Mouse (Mus musculus) myocyte (in vitro differentiated cells): ENCODE data around the gene Gas2l2. TPM values are rescaled to one million over a fixed set of nuclear protein-coding genes. Genes with fewer than 3 reads are reported as not detected.

Experiments used
- H3K27me3 ChIP-seq: one replicate; pipeline ENCODE4 v1.6.1; 2011; ENCODE audit not compliant: control insufficient read depth, insufficient read depth, insufficient read length
- H3K36me3 ChIP-seq: one replicate; pipeline ENCODE4 v1.6.1; 2011; ENCODE audit not compliant: control insufficient read depth, insufficient read depth
- H3K4me2 ChIP-seq: one replicate; pipeline ENCODE4 v1.6.1; 2011; ENCODE audit warnings: low read depth, control low read depth
- H3K4me3 ChIP-seq: one replicate; pipeline ENCODE4 v1.5.1; 2011; ENCODE audit warnings: mild to moderate bottlenecking, control low read depth, moderate library complexity
- H3K79me2 ChIP-seq: one replicate; pipeline ENCODE4 v1.6.1; 2011; ENCODE audit not compliant: control insufficient read depth, insufficient read depth
- H3ac ChIP-seq: one replicate; pipeline ENCODE4 v1.6.1; 2011; ENCODE audit not compliant: control insufficient read depth, insufficient read length
- CEBPB ChIP-seq: IDR thresholded peaks from 2 replicates; pipeline ENCODE4 v1.6.1; 2011; ENCODE audit warnings: mild to moderate bottlenecking, moderate library complexity; ENCODE audit not compliant: poor library complexity, insufficient read depth, severe bottlenecking
- E2F4 ChIP-seq: IDR thresholded peaks from one replicate; pipeline ENCODE4 v1.6.1; 2011; ENCODE audit warnings: mild to moderate bottlenecking, control low read depth, moderate library complexity; ENCODE audit not compliant: insufficient read depth
- MAX ChIP-seq: IDR thresholded peaks from one replicate; pipeline ENCODE4 v1.6.1; 2011; ENCODE audit warnings: low read depth, mild to moderate bottlenecking, control low read depth
- MYOD1 ChIP-seq, 3 experiments: IDR thresholded peaks; one replicate each; pipeline ENCODE4 v1.6.1; 2011; ENCODE audit warnings: control low read depth in 2 of 3, low read depth in 2 of 3, mild to moderate bottlenecking in 2 of 3, moderate library complexity in 1 of 3; ENCODE audit not compliant: insufficient read length in 2 of 3, control insufficient read depth in 1 of 3
- MYOG ChIP-seq, 3 experiments: IDR thresholded peaks; one replicate each; pipeline ENCODE4 v1.6.1; 2011; ENCODE audit warnings: control low read depth in 2 of 3, low read depth in 2 of 3, mild to moderate bottlenecking in 2 of 3; ENCODE audit not compliant: insufficient read length in 2 of 3, control insufficient read depth in 1 of 3, insufficient read depth in 1 of 3
- POLR2A ChIP-seq: IDR thresholded peaks from one replicate; pipeline ENCODE4 v1.6.1; 2011; ENCODE audit warnings: low read depth, mild to moderate bottlenecking, control low read depth, moderate library complexity; ENCODE audit not compliant: insufficient read length
- POLR2AphosphoS2 ChIP-seq: IDR thresholded peaks from one replicate; pipeline ENCODE4 v1.6.1; 2011; ENCODE audit warnings: low read depth, control low read depth; ENCODE audit not compliant: insufficient read length
- REST ChIP-seq: IDR thresholded peaks from one replicate; pipeline ENCODE4 v1.6.1; 2011; ENCODE audit warnings: mild to moderate bottlenecking, control low read depth, moderate library complexity; ENCODE audit not compliant: insufficient read depth, insufficient read length
- SRF ChIP-seq: IDR thresholded peaks from one replicate; pipeline ENCODE4 v1.6.1; 2011; ENCODE audit warnings: low read depth; ENCODE audit not compliant: control insufficient read depth, insufficient read length
- TCF12 ChIP-seq: IDR thresholded peaks from one replicate; pipeline ENCODE4 v1.6.1; 2011; ENCODE audit warnings: mild to moderate bottlenecking, control low read depth; ENCODE audit not compliant: poor library complexity, insufficient read depth, severe bottlenecking
- TCF3 ChIP-seq: IDR thresholded peaks from one replicate; pipeline ENCODE4 v1.6.1; 2011; ENCODE audit warnings: low read depth, control low read depth; ENCODE audit not compliant: insufficient read length
- USF1 ChIP-seq: IDR thresholded peaks from one replicate; pipeline ENCODE4 v1.6.1; 2011; ENCODE audit warnings: low read depth, mild to moderate bottlenecking, control low read depth, moderate library complexity
- polyA plus RNA-seq: library from polyadenylated mRNA; unstranded; fragments of >200 nt; fragmentation: generic; extraction: Trizol; gene quantifications from one replicate; pipeline ENCODE4 v1.2.1, GENCODE M21; 2012; ENCODE audit warnings: missing spikeins

Gas2l2 gene
- polyA plus RNA-seq, 1 experiment = not detected

- Histone ChIP-seq H3K4me2 (no peak overlapping the region), H3K36me3 (peaks cover 26% of the 10 kb centered on the region), H3K79me2 (no peaks in the 10 kb centered on the region), H3K4me3 (no peak overlapping the region), H3ac (no peak overlapping the region), H3K27me3 (no peaks in the 10 kb centered on the region)
- TF ChIP-seq POLR2A = no peak
- TF ChIP-seq MAX = no peak
- no peak for TF ChIP-seq CEBPB
Measured at GRCm38 (mm10) chr11:83403787-83404186, 25.5 kb downstream of the Gas2l2 start.

DNA sequence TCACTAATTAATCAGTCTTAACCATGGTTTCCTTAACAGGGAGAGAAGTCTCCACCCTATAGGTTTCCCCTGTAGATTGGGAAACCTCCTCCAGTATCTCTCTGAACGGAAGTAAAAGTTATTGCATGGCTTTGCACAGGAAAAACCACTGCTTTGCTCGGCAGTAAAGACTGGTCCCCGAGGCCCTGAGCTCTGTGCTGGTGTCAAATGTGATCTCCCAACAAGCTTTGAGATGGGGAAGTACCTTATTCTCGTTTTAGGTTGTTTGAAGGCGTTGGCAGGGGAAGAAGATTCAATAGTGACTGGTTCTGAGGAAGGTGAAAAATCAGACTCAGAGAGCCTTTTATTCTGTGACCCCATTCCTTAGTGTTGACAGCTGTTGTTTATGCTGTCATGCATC, 30.5 kb downstream of the Gas2l2 start:
- Histone ChIP-seq H3K4me2 (no peak overlapping the region), H3K27me3 (no peaks in the 10 kb centered on the region), H3K79me2 (no peaks in the 10 kb centered on the region), H3ac (no peak overlapping the region), H3K36me3 (peaks cover 52% of the 10 kb centered on the region), H3K4me3 (no peak overlapping the region)
- no peak for TF ChIP-seq CEBPB
- no peak for TF ChIP-seq MAX
- TF ChIP-seq POLR2A = no peak
- TF ChIP-seq POLR2AphosphoS2 = no peak
- no peak for TF ChIP-seq SRF
- no peak for TF ChIP-seq MYOD1 (IDR thresholded peaks at IDR 0.05; ENCODE audit: control insufficient read depth in 1 of 3, insufficient read length in 2 of 3, low read depth in 2 of 3)
- no peak for TF ChIP-seq MYOG (IDR thresholded peaks at IDR 0.05; ENCODE audit: control insufficient read depth in 1 of 3, insufficient read depth in 1 of 3, insufficient read length in 2 of 3, low read depth in 2 of 3)
- no peak for TF ChIP-seq E2F4
- TF ChIP-seq TCF12 = no peak
- TF ChIP-seq USF1 = no peak
- no peak for TF ChIP-seq TCF3
- no peak for TF ChIP-seq REST

- TF ChIP-seq TCF3 (no peak), MYOG (IDR thresholded peaks at IDR 0.05; ENCODE audit: control insufficient read depth in 1 of 3, insufficient read depth in 1 of 3, insufficient read length in 2 of 3, low read depth in 2 of 3) (no peak), REST (no peak), MYOD1 (IDR thresholded peaks at IDR 0.05; ENCODE audit: control insufficient read depth in 1 of 3, insufficient read length in 2 of 3, low read depth in 2 of 3) (no peak), POLR2AphosphoS2 (no peak), MAX (no peak), E2F4 (no peak), USF1 (no peak), CEBPB (no peak)
- Histone ChIP-seq H3K79me2 (no peaks in the 10 kb centered on the region), H3K4me3 (no peak overlapping the region), H3K36me3 (peaks cover 44% of the 10 kb centered on the region), H3ac (no peak overlapping the region), H3K27me3 (no peaks in the 10 kb centered on the region), H3K4me2 (no peak overlapping the region)
Measured at GRCm38 (mm10) chr11:83397626-83398025, 31.6 kb downstream of the Gas2l2 start.

DNA sequence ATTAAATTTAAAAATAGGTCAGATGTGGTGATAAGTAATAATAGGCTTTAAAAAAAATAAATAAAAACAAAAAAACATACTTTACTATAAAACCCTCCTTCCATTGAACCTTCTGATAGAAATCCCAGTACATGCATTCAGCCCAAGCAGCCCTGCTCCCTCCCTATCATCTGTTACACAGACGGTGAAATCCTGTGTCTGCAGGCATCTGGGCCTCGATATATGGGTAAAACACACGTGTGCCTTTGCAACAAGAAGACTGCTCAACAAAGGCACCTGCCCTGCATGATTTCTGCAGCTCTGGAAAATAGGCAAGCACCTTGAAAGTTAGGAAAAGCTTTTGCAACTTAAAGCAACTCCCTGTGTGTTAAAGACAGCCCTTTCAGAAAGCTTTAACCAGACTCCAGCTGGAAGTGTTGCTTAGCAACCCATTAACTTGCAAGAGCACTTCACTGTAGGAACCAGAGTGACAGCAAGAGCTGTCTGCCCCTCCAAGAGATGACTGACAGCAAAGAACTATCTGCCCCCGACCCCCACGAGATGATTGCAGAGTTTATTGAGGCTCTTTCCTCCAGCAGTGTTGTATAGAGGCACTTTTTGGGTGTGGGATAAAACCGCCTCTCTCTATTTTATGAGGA, 34.3 kb downstream of the Gas2l2 start:
- TF ChIP-seq CEBPB (no peak), SRF (no peak), POLR2AphosphoS2 (no peak), E2F4 (no peak), MYOG (IDR thresholded peaks at IDR 0.05; ENCODE audit: control insufficient read depth in 1 of 3, insufficient read depth in 1 of 3, insufficient read length in 2 of 3, low read depth in 2 of 3) (no peak), MYOD1 (IDR thresholded peaks at IDR 0.05; ENCODE audit: control insufficient read depth in 1 of 3, insufficient read length in 2 of 3, low read depth in 2 of 3) (no peak), TCF3 (no peak), REST (no peak), TCF12 (no peak), POLR2A (no peak), MAX (no peak), USF1 (no peak)
- Histone ChIP-seq H3K79me2 (no peaks in the 10 kb centered on the region), H3K4me2 (no peak overlapping the region), H3K27me3 (no peaks in the 10 kb centered on the region), H3K4me3 (no peak overlapping the region), H3K36me3 (peaks cover 42% of the 10 kb centered on the region), H3ac (no peak overlapping the region)

GRCm38 (mm10) chr11:83393062-83393461, 36.2 kb downstream of the Gas2l2 start:
- Histone ChIP-seq H3K4me3 (no peak overlapping the region), H3K79me2 (no peaks in the 10 kb centered on the region), H3K36me3 (peaks cover 42% of the 10 kb centered on the region), H3K4me2 (no peak overlapping the region), H3ac (no peak overlapping the region), H3K27me3 (no peaks in the 10 kb centered on the region)
- no peak for TF ChIP-seq TCF3
- TF ChIP-seq REST = no peak
- TF ChIP-seq TCF12 = no peak
- no peak for TF ChIP-seq USF1
- TF ChIP-seq MYOD1 (IDR thresholded peaks at IDR 0.05; ENCODE audit: control insufficient read depth in 1 of 3, insufficient read length in 2 of 3, low read depth in 2 of 3) = no peak
- TF ChIP-seq POLR2AphosphoS2 = no peak
- TF ChIP-seq MYOG (IDR thresholded peaks at IDR 0.05; ENCODE audit: control insufficient read depth in 1 of 3, insufficient read depth in 1 of 3, insufficient read length in 2 of 3, low read depth in 2 of 3) = no peak
- TF ChIP-seq E2F4 = no peak
- TF ChIP-seq POLR2A = no peak
- no peak for TF ChIP-seq CEBPB
- no peak for TF ChIP-seq MAX
- TF ChIP-seq SRF = no peak
